Mouse (Mus musculus) right cerebral cortex, adult 2 months (tissue): Measurements from ENCODE around the gene Dclre1a.
A peak's percentile ranks its signal among the peaks of the same experiment; 100 is the strongest.

Experiments
- DNase-seq, 2 experiments: peaks; one replicate each; pipeline ENCODE4 v3.0.0; 2021 to 2022; ENCODE audit warnings: low spot score in 2 of 2

The Dclre1a gene

GRCm38 (mm10) chr19:56547456-56548229 is at the start of gene Dclre1a:
Dclre1a (minus strand) TSS chr19:56548222.
- peak; percentile 60 to 66 for DNase-seq

- DNase-seq = no peak
Observed at GRCm38 (mm10) chr19:56592472-56592871, 44.5 kb upstream of the Dclre1a start.

- DNase-seq = no peak
Observed at GRCm38 (mm10) chr19:56590250-56590649, 42.2 kb upstream of the Dclre1a start.

- DNase-seq = no peak
Observed at GRCm38 (mm10) chr19:56589455-56589854, 41.4 kb upstream of the Dclre1a start.

- DNase-seq = no peak
Observed at GRCm38 (mm10) chr19:56589008-56589407, 41.0 kb upstream of the Dclre1a start.

- DNase-seq = peak; percentile 74 to 75
Observed at GRCm38 (mm10) chr19:56588205-56588626, 40.2 kb upstream of the Dclre1a start.

GRCm38 (mm10) chr19:56586320-56586719 is 38.3 kb upstream of the Dclre1a start:
- no peak for DNase-seq

GRCm38 (mm10) chr19:56584288-56584687 is 36.3 kb upstream of the Dclre1a start:
- no peak for DNase-seq

- no peak for DNase-seq
Observed at GRCm38 (mm10) chr19:56583785-56584184, 35.8 kb upstream of the Dclre1a start.

- no peak for DNase-seq
Observed at GRCm38 (mm10) chr19:56581981-56582380, 34.0 kb upstream of the Dclre1a start.

- no peak for DNase-seq
Observed at GRCm38 (mm10) chr19:56577801-56578200, 29.8 kb upstream of the Dclre1a start.

GRCm38 (mm10) chr19:56573184-56573583 is 25.2 kb upstream of the Dclre1a start:
- DNase-seq = peak; percentile 48 to 62

- no peak for DNase-seq
Observed at GRCm38 (mm10) chr19:56571913-56572312, 23.9 kb upstream of the Dclre1a start.

GRCm38 (mm10) chr19:56571234-56571633 is 23.2 kb upstream of the Dclre1a start:
- DNase-seq = no peak

GRCm38 (mm10) chr19:56570781-56571180 is 22.8 kb upstream of the Dclre1a start:
- no peak for DNase-seq

GRCm38 (mm10) chr19:56566940-56567339 is 18.9 kb upstream of the Dclre1a start:
- no peak for DNase-seq

- DNase-seq = peak; percentile 72 to 73
Observed at GRCm38 (mm10) chr19:56566041-56566440, 18.0 kb upstream of the Dclre1a start.

- no peak for DNase-seq
Observed at GRCm38 (mm10) chr19:56565358-56565757, 17.3 kb upstream of the Dclre1a start.

GRCm38 (mm10) chr19:56563469-56563868 is 15.4 kb upstream of the Dclre1a start:
- peak; percentile 53 to 61 for DNase-seq

- no peak for DNase-seq
Observed at GRCm38 (mm10) chr19:56562433-56563138, 14.6 kb upstream of the Dclre1a start.

GRCm38 (mm10) chr19:56555972-56556371 is 8.0 kb upstream of the Dclre1a start:
- DNase-seq = no peak

GRCm38 (mm10) chr19:56553177-56553576 is 5.2 kb upstream of the Dclre1a start:
- DNase-seq = no peak
